Mouse (Mus musculus) gastrocnemius, postnatal 36 days (tissue): ENCODE measurements around the gene Abi3bp. TPM values are rescaled to one million over a fixed set of nuclear protein-coding genes. Genes with fewer than 3 reads are reported as not detected.

Experiments used
- DNase-seq, 2 experiments: peaks; one replicate each; pipeline ENCODE4 v3.0.0; 2022
- intact Hi-C: fragments of 180-260 bp; cut with DNase I; formaldehyde crosslinking; loops from one replicate; pipeline ENCODE4 v1.15.1; 2025
- long read RNA-seq, 2 experiments: library from polyadenylated mRNA; stranded (forward); transcript quantifications; one replicate each; pipeline ENCODE4 v2.0.0; 2021
- total RNA-seq, 2 experiments: library from RNA; stranded (reverse); gene quantifications; 2 replicates each; pipeline ENCODE4 v1.2.3; 2021

Gene Abi3bp
- total RNA-seq, result 10 to 100 TPM; 15.8 to 16.4 TPM
- long read RNA-seq, experiment 1, partial matches to known transcripts, result 2 of 5 reads
- long read RNA-seq, experiment 1, other reads (novel, unspliced or antisense), result 2 of 5 reads
- long read RNA-seq, experiment 2, partial matches to known transcripts, result 3 of 11 reads
- long read RNA-seq, experiment 2, other reads (novel, unspliced or antisense), result 8 of 11 reads

DNA sequence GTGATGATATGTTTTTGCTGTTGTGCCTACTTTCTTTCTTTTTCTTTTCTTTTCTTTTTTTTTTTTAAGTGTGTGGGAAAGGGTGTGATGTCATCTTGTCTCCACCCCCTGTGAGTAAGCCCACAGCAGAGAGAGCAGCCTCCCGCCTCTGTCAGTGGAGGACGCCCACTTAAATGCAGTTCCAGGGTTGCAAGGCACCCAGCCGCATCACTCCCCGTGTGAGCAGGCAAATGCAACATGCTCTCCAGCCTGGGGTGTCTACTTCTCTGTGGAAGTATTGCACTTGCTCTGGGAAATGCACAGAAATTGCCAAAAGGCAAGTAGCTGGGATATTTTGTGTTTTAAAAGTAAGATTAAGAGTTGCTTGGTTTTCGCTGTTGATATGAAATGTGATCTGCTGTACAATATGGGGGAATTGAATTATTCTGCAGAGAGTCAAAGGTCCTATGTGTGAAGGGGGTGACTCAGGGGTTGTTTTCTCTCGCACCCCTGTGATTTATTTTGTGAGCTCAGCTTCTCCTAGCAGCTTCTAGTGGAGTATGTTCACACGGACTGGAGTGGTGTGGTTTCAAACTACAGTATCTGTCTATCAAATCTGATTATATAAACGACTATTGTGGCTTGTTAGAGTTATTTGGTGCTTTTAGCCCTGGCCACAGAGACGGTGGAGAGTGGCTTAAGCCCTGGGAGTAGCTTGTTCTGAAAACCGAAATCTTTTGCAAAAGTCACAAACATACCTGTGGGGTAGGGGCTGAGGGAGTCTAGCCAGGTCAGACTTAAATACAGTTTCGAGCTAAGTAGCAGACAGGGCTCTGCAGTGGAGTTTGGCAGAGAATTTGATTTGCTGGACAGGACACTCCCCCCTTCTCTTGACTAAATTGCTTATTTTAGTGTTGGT, at the start of gene Abi3bp:
Gene Abi3bp, plus strand, starts transcription at position 202 of the 898 bp plus-strand sequence.
- peak; percentile 47 to 53 for DNase-seq
- intact Hi-C loops, result no loop called here

DNA sequence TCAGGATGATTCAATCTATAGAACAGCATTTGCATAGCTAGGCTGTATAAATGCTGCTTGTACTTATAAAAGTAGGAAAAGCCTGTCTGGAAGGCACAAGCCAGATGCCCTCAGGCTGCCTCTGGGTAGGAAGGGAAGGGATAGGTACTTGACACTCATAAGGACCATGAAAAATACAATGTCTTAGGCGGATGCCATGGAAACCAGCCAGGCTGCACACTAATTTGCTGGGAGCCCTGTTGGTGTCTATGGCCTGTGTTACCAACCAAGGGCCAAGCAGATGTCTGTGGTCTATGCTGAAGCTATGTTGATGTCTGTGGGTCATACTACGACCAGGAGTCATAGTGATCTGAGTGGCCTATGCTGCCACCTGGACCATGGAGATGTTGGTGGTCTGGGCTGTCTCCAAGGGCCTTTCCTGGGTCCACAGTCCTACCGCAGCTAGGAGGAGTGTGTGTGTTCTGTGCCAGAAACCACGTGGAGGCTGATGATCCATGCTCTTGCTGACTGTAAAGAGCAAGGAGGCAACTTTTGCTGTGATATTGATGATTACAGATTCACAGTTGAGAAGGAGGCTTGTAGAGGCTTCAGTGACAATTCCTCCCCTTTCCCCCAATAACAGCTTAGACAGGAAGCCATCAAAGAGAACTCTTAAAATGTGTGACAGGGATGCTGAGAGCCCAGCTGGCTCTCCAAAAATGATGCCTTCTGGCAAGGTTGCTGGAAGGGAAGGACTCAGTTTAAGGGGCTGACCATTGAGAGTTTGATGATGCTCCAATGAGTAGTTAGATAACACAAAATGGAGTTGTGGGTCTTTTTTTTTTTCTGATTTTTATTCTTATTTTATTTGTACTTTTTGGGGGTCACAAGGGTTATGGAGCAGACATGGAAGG, 42.1 kb upstream of the Abi3bp start:
- intact Hi-C loops, result no loop called here
- DNase-seq, result no peak

DNA sequence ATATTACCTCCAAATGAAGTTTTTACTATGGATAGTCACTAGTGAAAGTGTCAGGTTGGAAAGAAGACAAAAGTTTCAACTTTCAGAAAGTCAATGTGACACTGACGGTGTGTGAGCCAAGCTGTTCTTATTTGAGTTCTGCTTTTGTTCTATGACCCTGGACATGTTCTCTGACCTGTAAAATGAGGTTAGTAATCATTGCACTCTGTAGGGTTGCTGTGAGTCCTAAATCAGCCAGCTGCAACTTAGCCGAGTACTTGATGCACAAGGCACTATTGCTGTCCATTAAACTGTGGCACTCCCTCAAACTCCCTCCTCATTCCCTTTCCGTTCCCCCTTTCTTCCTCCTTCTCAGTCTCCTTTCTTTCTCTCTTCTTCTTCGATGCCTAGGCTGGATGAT, 37.4 kb upstream of the Abi3bp start:
- intact Hi-C loops, result no loop called here
- DNase-seq, result no peak

GRCm38 (mm10) chr16:56441113-56441512, 36.6 kb upstream of the Abi3bp start:
- DNase-seq, result no peak
- intact Hi-C loops, result no loop called here

DNA sequence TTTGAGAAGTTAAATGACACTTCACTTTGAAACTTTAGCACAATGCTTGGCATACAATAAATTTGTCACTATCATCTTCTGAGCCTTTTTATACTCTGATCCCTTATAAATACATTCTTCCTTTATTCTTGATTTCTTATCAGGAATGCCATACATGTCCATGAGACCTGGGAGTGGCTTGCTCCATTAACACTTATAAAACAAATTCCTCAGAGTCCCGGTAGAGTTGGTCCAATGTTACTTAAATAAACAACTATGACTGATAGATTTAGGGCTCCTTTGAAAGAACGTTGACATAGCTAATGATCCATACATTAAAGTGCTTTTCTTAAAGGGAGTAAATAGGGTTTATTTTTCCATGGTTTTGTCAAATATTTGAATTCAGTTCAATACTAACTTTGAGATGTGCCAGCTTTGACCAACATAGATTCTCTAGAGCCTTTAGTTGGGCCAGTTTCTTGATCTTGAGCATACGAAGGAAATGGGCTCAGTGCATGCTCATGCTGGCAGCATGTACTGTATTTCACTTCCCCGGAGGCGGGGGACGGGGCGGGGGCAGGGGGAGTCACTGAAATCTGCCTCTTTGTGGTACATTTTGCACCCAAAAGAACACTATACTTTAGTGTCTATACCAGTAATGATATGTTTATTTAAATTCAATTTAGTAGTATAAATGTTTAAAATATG, 35.9 kb upstream of the Abi3bp start:
- no peak for DNase-seq
- intact Hi-C loops, result no loop called here

- intact Hi-C loops, result no loop called here
- DNase-seq, result no peak
Observed at GRCm38 (mm10) chr16:56451482-56451881, 26.2 kb upstream of the Abi3bp start.

DNA sequence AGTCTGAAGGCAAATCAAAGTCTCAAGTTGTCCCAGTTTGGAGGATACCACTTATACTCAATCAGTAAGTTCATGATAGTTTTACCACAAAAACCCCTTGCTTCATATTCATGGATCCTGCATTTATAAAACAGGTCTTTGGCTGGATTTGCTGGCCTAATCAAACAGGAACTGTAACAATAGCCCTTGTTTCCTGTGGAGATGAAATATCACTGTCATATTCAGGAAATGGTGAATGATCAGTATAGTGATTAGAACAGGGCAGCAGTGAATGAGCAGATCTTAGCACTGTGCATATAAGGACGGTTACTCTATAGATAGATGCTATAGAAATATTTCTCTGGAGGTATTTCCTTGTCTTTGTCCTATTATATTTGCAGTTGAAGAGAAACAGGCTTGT, 25.8 kb upstream of the Abi3bp start:
- intact Hi-C loops, result no loop called here
- DNase-seq, result no peak

DNA sequence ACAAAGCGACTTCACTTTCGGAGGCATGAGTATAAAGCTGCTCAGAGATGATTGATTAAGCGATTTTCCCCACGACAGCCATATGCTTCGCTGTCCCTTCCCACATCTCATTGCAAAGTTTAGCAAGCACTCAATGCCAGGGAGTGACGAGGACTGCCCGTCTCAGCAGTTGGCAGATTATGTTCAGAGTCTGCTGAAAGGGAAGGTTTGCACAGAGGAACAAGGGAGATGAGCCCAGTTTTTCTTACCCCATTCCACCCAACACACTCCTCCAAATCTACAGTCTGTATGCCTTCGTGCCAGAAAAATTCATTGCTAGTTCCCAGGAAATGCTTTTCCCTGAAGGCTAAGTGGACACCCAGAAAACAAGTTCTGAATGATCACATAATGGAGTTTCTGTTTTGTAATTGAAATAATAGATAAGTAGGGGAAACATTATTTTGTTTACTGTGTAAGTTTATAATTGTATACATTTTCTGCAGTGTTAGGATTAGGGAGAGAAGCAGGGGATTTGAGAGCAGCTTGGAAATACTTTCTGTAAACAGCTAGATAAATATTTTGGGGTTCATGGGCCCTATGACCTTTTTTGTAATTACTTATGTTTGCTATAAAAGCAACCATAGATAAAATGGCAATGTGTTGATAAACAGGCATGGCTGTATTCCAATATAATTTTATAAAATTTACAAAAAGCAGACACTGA, 19.5 kb upstream of the Abi3bp start:
- intact Hi-C loops, result no loop called here
- DNase-seq, result no peak

GRCm38 (mm10) chr16:56473160-56473559, 4.5 kb upstream of the Abi3bp start:
- intact Hi-C loops, result no loop called here
- DNase-seq, result no peak

GRCm38 (mm10) chr16:56475676-56476075, 2.0 kb upstream of the Abi3bp start:
- no peak for DNase-seq
- intact Hi-C loops, result no loop called here

DNA sequence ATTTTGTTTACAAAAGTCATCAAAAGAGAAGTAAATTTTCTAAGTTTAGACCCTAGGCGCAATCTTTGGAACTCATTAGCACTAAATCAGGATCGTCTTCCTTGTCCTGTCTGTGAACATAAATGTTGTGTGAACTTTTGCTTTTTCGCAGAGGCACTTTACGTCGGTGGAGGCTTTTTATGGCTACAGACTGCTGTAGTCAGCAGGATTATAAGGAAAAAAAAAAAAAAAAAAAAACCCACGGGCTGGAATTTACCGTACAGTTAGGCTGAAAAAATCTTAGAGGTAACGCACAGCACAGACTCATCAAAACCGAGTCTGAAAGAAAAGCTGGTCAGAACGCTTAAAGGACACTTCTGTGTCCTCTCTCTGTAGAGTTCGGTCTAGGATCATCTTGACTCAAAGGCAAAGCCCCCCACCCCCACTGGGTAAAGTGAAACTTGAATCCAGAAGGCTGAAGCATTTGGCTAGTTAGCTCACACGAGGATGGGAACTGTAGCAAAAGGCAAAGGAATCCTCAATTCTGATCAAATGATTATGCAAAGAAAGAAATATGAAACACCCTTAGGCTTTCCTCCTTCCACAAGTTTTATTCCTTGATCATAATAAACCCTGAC, 1.0 kb downstream of the Abi3bp start:
- DNase-seq, result no peak
- intact Hi-C loops, result no loop called here

GRCm38 (mm10) chr16:56483466-56483865, 5.8 kb downstream of the Abi3bp start:
- intact Hi-C loops, result no loop called here
- DNase-seq, result no peak

- peak in 1 of 2 experiments; percentile 25 for DNase-seq
- intact Hi-C loops, result no loop called here
Observed at GRCm38 (mm10) chr16:56486461-56486860, 8.8 kb downstream of the Abi3bp start.

DNA sequence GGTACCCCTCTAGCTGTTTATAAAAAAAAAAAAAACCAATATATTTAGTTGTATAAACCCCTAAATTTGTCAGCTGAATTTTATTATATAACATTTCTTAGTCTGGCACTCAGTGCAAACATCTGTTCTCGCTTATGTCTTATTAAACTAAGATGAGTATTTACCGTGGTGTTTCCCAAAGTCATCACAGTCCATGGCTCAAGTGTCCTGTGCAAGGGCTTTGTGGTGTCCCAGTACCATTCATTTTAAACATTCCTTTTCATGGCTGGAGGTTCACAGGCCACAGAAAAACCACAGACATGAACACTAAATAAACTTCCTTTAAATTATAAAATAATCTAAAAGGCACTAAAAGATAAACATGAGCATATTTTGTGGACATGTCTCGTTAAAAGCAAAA, 13.2 kb downstream of the Abi3bp start:
- intact Hi-C loops, result no loop called here

GRCm38 (mm10) chr16:56495266-56495665, 17.6 kb downstream of the Abi3bp start:
- no peak for DNase-seq
- intact Hi-C loops, result no loop called here

More for the DNA sequence above, 13.2 kb downstream of the Abi3bp start:
- DNase-seq, result no peak

GRCm38 (mm10) chr16:56496743-56497142, 19.1 kb downstream of the Abi3bp start:
- intact Hi-C loops, result no loop called here
- DNase-seq, result no peak

- DNase-seq, result no peak
- intact Hi-C loops, result no loop called here
Observed at GRCm38 (mm10) chr16:56498680-56499079, 21.0 kb downstream of the Abi3bp start.

DNA sequence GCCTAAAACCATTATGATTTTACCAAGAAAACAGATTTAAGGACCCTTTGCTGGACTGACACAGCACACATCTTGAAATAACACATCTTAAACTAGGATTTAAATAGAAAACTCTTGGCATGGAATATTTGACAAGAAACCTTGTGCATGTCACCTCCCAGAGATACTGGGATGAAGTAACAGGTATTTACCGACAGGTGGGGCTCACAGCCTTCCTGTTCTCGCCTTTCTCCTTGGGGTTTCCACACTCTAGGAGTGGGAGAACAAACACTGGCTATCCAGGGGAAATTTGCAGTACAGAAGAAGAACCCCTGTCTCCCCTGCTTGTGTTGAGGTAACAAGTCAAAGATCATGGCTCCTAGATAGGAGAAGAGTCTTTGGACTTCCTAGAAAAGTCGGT, 22.8 kb downstream of the Abi3bp start:
- no peak for DNase-seq
- intact Hi-C loops, result loop anchor here (5.0 kb wide), 1 partner anchor 182 kb away; no protein-coding TSS in a partner anchor

GRCm38 (mm10) chr16:56501101-56501500, 23.4 kb downstream of the Abi3bp start:
- no peak for DNase-seq
- intact Hi-C loops, result loop anchor here (5.0 kb wide), 1 partner anchor 181 kb away; no protein-coding TSS in a partner anchor
